Mouse (Mus musculus): ENCODE data around the gene Arid5b.
"Not testable (repeated sequence)": the region's sequence is repeated elsewhere in the genome, so short reads cannot be mapped to it uniquely, and the experiment has no call there.

Gene Arid5b

GRCm38 (mm10) chr10:68110607-68111006 is 167.9 kb downstream of the Arid5b start:
- DNase-seq (ENCODE audit: low spot score in 2 of 2) = no peak

GRCm38 (mm10) chr10:68110182-68110581 is 168.4 kb downstream of the Arid5b start:
- no peak for DNase-seq (ENCODE audit: low spot score in 2 of 2)

GRCm38 (mm10) chr10:68109651-68110050 is 168.9 kb downstream of the Arid5b start:
- no peak for DNase-seq (ENCODE audit: low spot score in 2 of 2)

GRCm38 (mm10) chr10:68107716-68108115 is 170.8 kb downstream of the Arid5b start:
- DNase-seq (ENCODE audit: low spot score in 2 of 2) = no peak

GRCm38 (mm10) chr10:68106351-68106950 is 172.1 kb downstream of the Arid5b start:
- no peak for DNase-seq (ENCODE audit: low spot score in 2 of 2)

- DNase-seq (ENCODE audit: low spot score in 2 of 2) = peak in 1 of 2 experiments; percentile 7
Observed at GRCm38 (mm10) chr10:68104881-68105781, 173.4 kb downstream of the Arid5b start.

GRCm38 (mm10) chr10:68104481-68104880 is 174.1 kb downstream of the Arid5b start:
- no peak for DNase-seq (ENCODE audit: low spot score in 2 of 2)

- no peak for DNase-seq (ENCODE audit: low spot score in 2 of 2)
Observed at GRCm38 (mm10) chr10:68103988-68104387, 174.6 kb downstream of the Arid5b start.

- DNase-seq (ENCODE audit: low spot score in 2 of 2) = no peak
Observed at GRCm38 (mm10) chr10:68103078-68103855, 175.3 kb downstream of the Arid5b start.

GRCm38 (mm10) chr10:68102566-68102965 is 176.0 kb downstream of the Arid5b start:
- no peak for DNase-seq (ENCODE audit: low spot score in 2 of 2)

- no peak for DNase-seq (ENCODE audit: low spot score in 2 of 2)
Observed at GRCm38 (mm10) chr10:68101251-68101650, 177.3 kb downstream of the Arid5b start.

GRCm38 (mm10) chr10:68100506-68100905 is 178.0 kb downstream of the Arid5b start:
- DNase-seq (ENCODE audit: low spot score in 2 of 2) = no peak

- DNase-seq (ENCODE audit: low spot score in 2 of 2) = not testable (repeated sequence)
Observed at GRCm38 (mm10) chr10:68099801-68100200, 178.7 kb downstream of the Arid5b start.

GRCm38 (mm10) chr10:68097821-68098675 is 180.5 kb downstream of the Arid5b start:
- DNase-seq (ENCODE audit: low spot score in 2 of 2) = no peak

- DNase-seq (ENCODE audit: low spot score in 2 of 2) = no peak
Observed at GRCm38 (mm10) chr10:68096395-68096794, 182.1 kb downstream of the Arid5b start.

- DNase-seq (ENCODE audit: low spot score in 2 of 2) = no peak
Observed at GRCm38 (mm10) chr10:68095136-68095535, 183.4 kb downstream of the Arid5b start.

GRCm38 (mm10) chr10:68093496-68093895 is 185.0 kb downstream of the Arid5b start:
- no peak for DNase-seq (ENCODE audit: low spot score in 2 of 2)

GRCm38 (mm10) chr10:68091840-68092239 is 186.7 kb downstream of the Arid5b start:
- DNase-seq (ENCODE audit: low spot score in 2 of 2) = no peak

GRCm38 (mm10) chr10:68091011-68091410 is 187.5 kb downstream of the Arid5b start:
- DNase-seq (ENCODE audit: low spot score in 2 of 2) = no peak

GRCm38 (mm10) chr10:68090544-68090943 is 188.0 kb downstream of the Arid5b start:
- no peak for DNase-seq (ENCODE audit: low spot score in 2 of 2)

- no peak for DNase-seq (ENCODE audit: low spot score in 2 of 2)
Observed at GRCm38 (mm10) chr10:68090197-68090535, 188.4 kb downstream of the Arid5b start.

All from thymus, postnatal 10 days (tissue).